Mouse (Mus musculus) ovary, adult 2 months (tissue): ENCODE data around the gene Agk. TPM values are rescaled to one million over a fixed set of nuclear protein-coding genes. Genes with fewer than 3 reads are reported as not detected.

Source experiments
- polyA plus RNA-seq: library from polyadenylated mRNA; depleted of rRNA; stranded (reverse); fragments of >200 nt; gene quantifications from 2 replicates; pipeline ENCODE4 v1.2.3, GENCODE M21; 2012; rRNA removed

Gene Agk
- polyA plus RNA-seq, result 14.2 and 22.0 TPM in 2 replicates

GRCm38 (mm10) chr6:40324897-40325841 is at the start of gene Agk:
Gene Agk, plus strand, starts transcription at chr6:40325172.

GRCm38 (mm10) chr6:40436047-40436483 is 111.1 kb downstream of the Agk start, which contains the start of gene E330009J07Rik:
Gene E330009J07Rik, minus strand, starts transcription at chr6:40436135.

GRCm38 (mm10) chr6:40438936-40439335 is 114.0 kb downstream of the Agk start, which contains the start of gene Wee2:
Gene Wee2, plus strand, starts transcription at chr6:40439088.

Other genes starting within 250 kb of the Agk start
- gene E330009J07Rik, start 111.0 kb downstream of the Agk start, polyA plus RNA-seq, result 6.4 and 6.6 TPM in 2 replicates
- 0.38 and 0.60 TPM in 2 replicates for gene Wee2, start 113.9 kb downstream of the Agk start, polyA plus RNA-seq
- gene Ssbp1, start 146.2 kb downstream of the Agk start, polyA plus RNA-seq, result 9.4 and 11.1 TPM in 2 replicates
- not detected in 2 replicates for gene Tas2r137, start 166.1 kb downstream of the Agk start, polyA plus RNA-seq
- gene Tas2r108, start 168.4 kb downstream of the Agk start, polyA plus RNA-seq, result not detected in 2 replicates
- not detected in 2 replicates for gene Prss37, start 194.3 kb downstream of the Agk start, polyA plus RNA-seq
- gene Olfr461, start 229.9 kb downstream of the Agk start, polyA plus RNA-seq, result not detected in 2 replicates
- gene Olfr460, start 244.3 kb downstream of the Agk start, polyA plus RNA-seq, result not detected in 2 replicates